Mouse (Mus musculus): ENCODE data around the gene Iqcm. TPM values are rescaled to one million over a fixed set of nuclear protein-coding genes. Genes with fewer than 3 reads are reported as not detected.

Iqcm gene
- total RNA-seq, 2 experiments from 2014 or later: 0.38 to 0.56 TPM

GRCm38 (mm10) chr8:75828468-75829132 is 380.1 kb downstream of the Iqcm start:
- intact Hi-C loops (cut with DNase I): no loop called here
- no peak overlapping the region for H3K4me3 ChIP-seq
- no peak for TF ChIP-seq CTCF (IDR thresholded peaks at IDR 0.05)
- no peak for DNase-seq (ENCODE audit: extremely low spot score in 1 of 2, low spot score in 2 of 2)
- no peak overlapping the region for H3K27ac ChIP-seq

- H3K27ac ChIP-seq: no peak overlapping the region
- TF ChIP-seq CTCF (IDR thresholded peaks at IDR 0.05): peak; percentile 1; the same call in 1 of the 2 replicates
- DNase-seq (ENCODE audit: extremely low spot score in 1 of 2, low spot score in 2 of 2): no peak
These were observed 386.8 kb downstream of the Iqcm start for GRCm38 (mm10) chr8:75835245-75835644.

GRCm38 (mm10) chr8:75917603-75918344 is 469.3 kb downstream of the Iqcm start:
- TF ChIP-seq CTCF (IDR thresholded peaks at IDR 0.05): no peak
- H3K4me3 ChIP-seq: no peak overlapping the region
- H3K27ac ChIP-seq: no peak overlapping the region
- DNase-seq (ENCODE audit: extremely low spot score in 1 of 2, low spot score in 2 of 2): no peak
- intact Hi-C loops (cut with DNase I): no loop called here

More at GRCm38 (mm10) chr8:75835245-75835644, 386.8 kb downstream of the Iqcm start:
- H3K4me3 ChIP-seq: no peak overlapping the region
- intact Hi-C loops (cut with DNase I): no loop called here

- DNase-seq (ENCODE audit: extremely low spot score in 1 of 2, low spot score in 2 of 2): no peak
- no peak for TF ChIP-seq CTCF (IDR thresholded peaks at IDR 0.05)
- H3K4me3 ChIP-seq: no peak overlapping the region
- intact Hi-C loops (cut with DNase I): no loop called here
- H3K27ac ChIP-seq: no peak overlapping the region
These were observed 500.7 kb downstream of the Iqcm start for GRCm38 (mm10) chr8:75949166-75949565.

GRCm38 (mm10) chr8:75956016-75956415 is 507.5 kb downstream of the Iqcm start:
- Histone ChIP-seq H3K27ac (no peak overlapping the region), H3K4me3 (no peak overlapping the region)
- DNase-seq (ENCODE audit: extremely low spot score in 1 of 2, low spot score in 2 of 2): no peak
- TF ChIP-seq CTCF (IDR thresholded peaks at IDR 0.05): no peak
- intact Hi-C loops (cut with DNase I): no loop called here

GRCm38 (mm10) chr8:76018501-76018900 is 570.0 kb downstream of the Iqcm start:
- Histone ChIP-seq H3K4me3 (no peak overlapping the region), H3K27ac (no peak overlapping the region)
- DNase-seq (ENCODE audit: extremely low spot score in 1 of 2, low spot score in 2 of 2): peak in 1 of 2 experiments; percentile 13
- intact Hi-C loops (cut with DNase I): no loop called here
- TF ChIP-seq CTCF (IDR thresholded peaks at IDR 0.05): no peak

Other genes with a start within 250 kb of the Iqcm start
- 100 to 1,000 TPM in 1 of 2 experiments, 10 to 100 TPM in 1; 77.7 to 100 TPM for gene Rasd2, start 234.8 kb upstream of the Iqcm start, total RNA-seq (2021)
- under 1 TPM in 1 of 2 experiments, not detected in 1; 0.34 TPM for gene Gm10358, start 42.1 kb upstream of the Iqcm start, total RNA-seq (2021)